Mouse (Mus musculus) bone marrow, adult 2 months (tissue): ENCODE measurements around the gene Col28a1. TPM values are rescaled to one million over a fixed set of nuclear protein-coding genes. Genes with fewer than 3 reads are reported as not detected.

Experiments used
- H3K27ac ChIP-seq: fragments of 200-500 bp; 2 replicates; pipeline ENCODE4 v1.5.1; 2012; ENCODE audit warnings: low read depth, mild to moderate bottlenecking, control low read depth, inconsistent platforms, low read length; ENCODE audit not compliant: control insufficient read depth, poor library complexity, insufficient read depth
- H3K4me1 ChIP-seq: fragments of 200-500 bp; 2 replicates; pipeline ENCODE4 v1.6.1; 2011; ENCODE audit warnings: low read length; ENCODE audit not compliant: control insufficient read depth, insufficient read depth
- H3K4me3 ChIP-seq: fragments of 200-500 bp; replicated peaks from 2 replicates; pipeline ENCODE3; 2011; ENCODE audit warnings: mild to moderate bottlenecking, low read depth, low read length, control low read depth; ENCODE audit not compliant: control insufficient read depth
- CTCF ChIP-seq: fragments of 200-500 bp; IDR thresholded peaks from 2 replicates; pipeline ENCODE4 v1.5.1; 2011; ENCODE audit warnings: low read length, control low read depth; ENCODE audit not compliant: control insufficient read depth, insufficient read depth
- POLR2A ChIP-seq: fragments of 200-500 bp; IDR thresholded peaks from 2 replicates; pipeline ENCODE4 v1.6.1; 2011; ENCODE audit warnings: low read depth, mild to moderate bottlenecking, control low read depth, low read length, borderline replicate concordance; ENCODE audit not compliant: control insufficient read depth
- WGBS: fragments of 180-500 bp; shearing (Covaris S2); methylation state at CpG from one replicate; pipeline ENCODE4 v1.1.7; 2018; 5-methylcytosine and 5-hydroxymethylcytosine counted together
- polyA plus RNA-seq: library from polyadenylated mRNA; stranded (reverse); fragments of >200 nt; gene quantifications from 2 replicates; pipeline ENCODE4 v1.2.4, GENCODE M21; 2011; ENCODE audit warnings: low replicate concordance; ENCODE audit not compliant: missing spikeins, insufficient read depth, insufficient read length

Gene Col28a1
- polyA plus RNA-seq, 1 experiment, result not detected

DNA sequence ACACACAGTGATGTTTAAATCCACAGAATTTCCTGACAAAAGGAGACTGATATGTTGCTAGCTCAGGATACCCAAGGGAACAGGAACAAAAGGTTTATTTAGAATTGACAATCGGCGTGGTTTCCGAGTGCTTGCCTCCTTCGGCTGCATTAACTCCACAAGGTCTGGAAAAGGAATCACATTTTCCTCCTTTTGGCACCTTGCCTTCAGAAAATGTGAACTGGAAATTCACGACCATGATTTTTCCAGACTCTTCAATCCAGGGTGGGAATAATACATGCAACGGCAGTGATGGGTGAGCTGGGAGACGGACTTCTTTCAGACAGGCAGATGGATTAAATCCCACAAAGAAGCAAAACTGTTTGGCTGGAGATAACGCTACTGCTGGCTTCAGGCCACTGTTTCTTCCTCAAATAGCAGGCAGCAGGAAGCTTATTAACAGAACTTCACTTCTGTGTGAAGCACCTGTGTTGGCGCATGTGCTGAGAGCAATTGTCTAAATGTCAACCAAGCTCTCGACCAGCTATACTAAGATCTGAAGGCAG, 13.9 kb downstream of the Col28a1 start:
- TF ChIP-seq CTCF (no peak), POLR2A (no peak)
- Histone ChIP-seq H3K27ac (no peak overlapping the region), H3K4me3 (no peak overlapping the region), H3K4me1 (no peaks in the 10 kb centered on the region)
- 23% methylated on average over 10 of the region's 10 CpGs for WGBS

GRCm38 (mm10) chr6:8176116-8176515, 16.3 kb downstream of the Col28a1 start:
- Histone ChIP-seq H3K4me3 (no peak overlapping the region), H3K4me1 (no peaks in the 10 kb centered on the region), H3K27ac (no peak overlapping the region)
- no peak for TF ChIP-seq CTCF
- TF ChIP-seq POLR2A, result no peak
- 74% methylated on average over 2 of the region's 2 CpGs for WGBS

- H3K4me1 ChIP-seq, result no peaks in the 10 kb centered on the region
- TF ChIP-seq POLR2A (no peak), CTCF (no peak)
- H3K4me3 ChIP-seq, result no peak overlapping the region
- 86% methylated on average over 7 of the region's 7 CpGs for WGBS
- no peak overlapping the region for H3K27ac ChIP-seq
These were observed 17.1 kb downstream of the Col28a1 start for GRCm38 (mm10) chr6:8175346-8175745.

- no peak overlapping the region for H3K27ac ChIP-seq
- no peak overlapping the region for H3K4me3 ChIP-seq
- H3K4me1 ChIP-seq, result no peaks in the 10 kb centered on the region
- TF ChIP-seq CTCF, result no peak
- TF ChIP-seq POLR2A, result no peak
- 51% methylated on average over 2 of the region's 2 CpGs for WGBS
These were observed 18.4 kb downstream of the Col28a1 start for GRCm38 (mm10) chr6:8174062-8174461.

GRCm38 (mm10) chr6:8172101-8172500, 20.3 kb downstream of the Col28a1 start:
- WGBS, result 83% methylated on average over 1 of the region's 1 CpGs
- no peak for TF ChIP-seq POLR2A
- no peak for TF ChIP-seq CTCF
- H3K4me3 ChIP-seq, result no peak overlapping the region
- no peak overlapping the region for H3K27ac ChIP-seq
- H3K4me1 ChIP-seq, result no peaks in the 10 kb centered on the region

DNA sequence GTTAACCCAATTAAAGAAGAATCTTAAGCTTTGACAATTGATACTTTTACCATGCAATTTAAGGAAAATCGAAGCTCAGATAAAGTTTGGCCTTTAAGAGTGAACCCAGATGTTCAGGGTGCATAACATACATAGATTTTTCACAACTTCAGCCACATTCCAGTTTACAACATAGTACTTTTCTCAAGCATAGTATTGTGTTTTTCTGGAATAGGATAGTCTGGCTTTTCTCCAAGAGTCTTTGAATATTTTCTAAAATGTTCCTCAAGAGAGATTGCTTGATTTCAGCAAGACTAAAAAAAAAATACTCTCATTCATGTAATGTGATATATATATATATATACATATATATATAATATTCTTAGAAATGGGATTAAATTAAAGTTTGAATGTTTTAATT, 27.7 kb downstream of the Col28a1 start:
- no peak for TF ChIP-seq CTCF
- TF ChIP-seq POLR2A, result no peak
- WGBS, result 60% methylated on average over 1 of the region's 1 CpGs
- no peaks in the 10 kb centered on the region for H3K4me1 ChIP-seq
- no peak overlapping the region for H3K4me3 ChIP-seq
- no peak overlapping the region for H3K27ac ChIP-seq

GRCm38 (mm10) chr6:8160001-8160400, 32.4 kb downstream of the Col28a1 start:
- Histone ChIP-seq H3K27ac (no peak overlapping the region), H3K4me1 (no peaks in the 10 kb centered on the region), H3K4me3 (no peak overlapping the region)
- no peak for TF ChIP-seq CTCF
- TF ChIP-seq POLR2A, result no peak
- 52% methylated on average over 2 of the region's 2 CpGs for WGBS

DNA sequence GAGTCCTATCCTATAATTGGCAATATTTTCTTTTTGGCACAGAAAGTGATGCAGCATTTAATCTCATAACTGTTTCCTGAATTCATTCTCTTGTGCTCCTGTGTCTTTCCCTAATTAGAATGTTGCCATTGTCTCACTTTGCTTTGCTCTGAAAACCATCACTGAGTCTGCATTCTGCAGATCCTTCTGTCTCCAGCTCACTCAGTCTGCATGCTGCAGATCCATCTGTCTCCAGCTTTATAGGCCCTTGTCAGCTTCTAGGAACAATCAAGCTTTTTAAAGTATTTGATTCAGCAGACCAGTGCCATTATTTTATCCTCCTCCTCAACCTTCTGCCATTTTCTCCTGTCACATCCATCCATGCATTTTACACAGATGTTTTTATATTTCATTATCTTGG, 35.3 kb downstream of the Col28a1 start:
- H3K4me3 ChIP-seq, result no peak overlapping the region
- no peak for TF ChIP-seq POLR2A
- no peak for TF ChIP-seq CTCF
- no peak overlapping the region for H3K27ac ChIP-seq
- H3K4me1 ChIP-seq, result no peaks in the 10 kb centered on the region

DNA sequence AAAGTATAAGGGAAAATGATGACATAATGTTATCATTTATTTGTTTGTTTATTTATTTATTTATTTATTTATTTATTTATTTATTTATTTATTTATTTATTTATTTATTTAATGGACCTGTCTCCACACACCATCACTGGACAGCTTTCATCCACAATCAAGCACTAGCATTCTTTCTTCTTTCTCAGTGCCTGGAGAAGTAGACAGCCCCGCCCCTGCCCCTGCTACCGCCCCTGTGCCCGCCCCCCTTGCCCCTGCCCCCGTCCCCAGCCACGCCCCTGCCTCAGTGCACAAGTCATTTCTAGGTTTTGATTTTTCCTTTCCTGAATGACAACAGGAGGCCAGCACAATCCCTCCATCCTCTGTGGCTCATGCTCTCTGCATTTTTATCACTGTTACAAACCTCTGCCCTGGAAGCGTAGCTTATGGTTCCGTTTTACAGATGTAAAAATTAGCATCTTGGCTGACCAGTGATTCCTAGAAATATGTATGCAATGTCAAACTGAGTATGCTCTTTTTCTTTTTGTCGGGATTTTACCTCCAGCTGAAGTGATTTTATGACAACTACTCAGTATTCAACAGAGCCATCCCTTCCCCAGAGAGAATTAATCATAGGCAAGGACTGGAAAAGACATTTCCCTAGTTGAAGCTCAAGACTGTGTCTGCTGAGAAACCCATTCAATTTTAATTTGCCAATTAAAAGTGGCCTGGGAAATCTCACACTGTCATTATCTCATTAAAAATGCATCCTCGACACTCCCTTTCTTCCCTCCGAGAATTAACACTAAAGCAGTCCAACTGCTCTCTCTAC, 39.7 kb downstream of the Col28a1 start:
- H3K4me3 ChIP-seq, result no peak overlapping the region
- H3K27ac ChIP-seq, result no peak overlapping the region
- TF ChIP-seq CTCF, result no peak
- TF ChIP-seq POLR2A, result no peak
- H3K4me1 ChIP-seq, result no peaks in the 10 kb centered on the region
- 63% methylated on average over 10 of the region's 10 CpGs for WGBS
